Mouse (Mus musculus): ENCODE results near the gene Zc2hc1b. TPM values are rescaled to one million over a fixed set of nuclear protein-coding genes. Genes with fewer than 3 reads are reported as not detected.
"Not testable (repeated sequence)": the region's sequence is repeated elsewhere in the genome, so short reads cannot be mapped to it uniquely, and the experiment has no call there.

The Zc2hc1b gene
- polyA plus RNA-seq, 1 experiment from 2014 or later = not detected

DNA sequence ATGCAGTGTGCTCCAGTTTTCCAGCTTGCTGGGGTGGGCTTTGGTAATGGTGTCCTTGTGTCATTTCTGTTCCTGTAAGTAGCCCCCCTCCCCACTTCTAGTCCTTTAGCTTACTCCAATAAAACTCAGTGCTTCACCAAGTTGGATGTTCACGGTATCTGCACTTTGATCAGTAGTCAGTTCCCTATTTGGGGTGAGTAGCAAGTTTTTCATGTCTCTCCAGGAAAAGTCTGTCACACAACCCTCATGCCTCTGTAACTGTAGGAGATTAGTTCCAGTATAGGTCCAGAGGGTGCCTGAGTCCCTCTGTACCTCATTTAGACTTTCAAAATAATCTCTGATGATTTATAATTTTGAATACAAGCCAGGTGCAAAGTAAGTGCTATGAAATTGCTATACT, 21.4 kb upstream of the Zc2hc1b start:
- no peaks in the 10 kb centered on the region for H3K27me3 ChIP-seq (ENCODE audit: insufficient read depth, poor library complexity, severe bottlenecking)
- no peaks in the 10 kb centered on the region for H3K9me3 ChIP-seq
- no peak for DNase-seq (ENCODE audit: low spot score)
- 94% methylated on average over 1 of the region's 1 CpGs for WGBS
- no peak overlapping the region for H3K4me3 ChIP-seq
- H3K36me3 ChIP-seq = no peaks in the 10 kb centered on the region
- H3K27ac ChIP-seq = no peak overlapping the region
- no peaks in the 10 kb centered on the region for H3K4me1 ChIP-seq (replicated peaks)

DNA sequence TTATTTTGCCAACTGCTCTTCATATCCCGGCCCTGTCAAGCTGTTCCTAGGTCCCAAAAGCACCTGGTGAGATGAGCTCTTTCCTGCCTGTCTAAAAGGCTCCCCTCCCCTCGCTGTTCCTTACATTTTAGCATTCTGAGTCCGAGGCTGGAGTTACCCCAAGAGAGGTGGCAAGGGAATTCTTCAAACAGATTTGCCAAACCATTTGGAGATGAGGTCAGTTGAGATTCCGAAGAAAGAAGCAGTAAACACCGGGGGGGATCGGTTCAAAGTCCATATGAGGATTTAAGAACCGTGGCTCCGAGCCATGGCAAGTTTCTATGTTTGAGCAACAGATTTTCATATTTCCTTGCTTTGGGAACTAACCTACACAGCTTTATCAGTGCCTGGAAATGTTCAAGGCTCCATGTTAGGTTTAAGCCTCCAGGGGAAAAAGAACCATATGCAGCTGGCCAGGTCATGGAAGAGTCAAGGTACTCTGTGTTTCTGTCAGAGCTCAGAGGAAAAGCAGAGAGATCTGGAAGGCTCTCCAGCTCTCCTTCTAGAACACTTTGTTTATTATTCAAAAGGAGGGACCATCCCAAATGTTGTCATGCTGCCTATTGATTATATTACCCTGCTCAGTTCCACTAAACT, 19.2 kb upstream of the Zc2hc1b start:
- H3K4me1 ChIP-seq (replicated peaks) = peaks cover 7% of the 10 kb centered on the region
- DNase-seq (ENCODE audit: low spot score) = no peak
- no peaks in the 10 kb centered on the region for H3K36me3 ChIP-seq
- no peaks in the 10 kb centered on the region for H3K9me3 ChIP-seq
- H3K4me3 ChIP-seq = no peak overlapping the region
- no peaks in the 10 kb centered on the region for H3K27me3 ChIP-seq (ENCODE audit: insufficient read depth, poor library complexity, severe bottlenecking)
- H3K27ac ChIP-seq = no peak overlapping the region
- 73% methylated on average over 8 of the region's 8 CpGs for WGBS

DNA sequence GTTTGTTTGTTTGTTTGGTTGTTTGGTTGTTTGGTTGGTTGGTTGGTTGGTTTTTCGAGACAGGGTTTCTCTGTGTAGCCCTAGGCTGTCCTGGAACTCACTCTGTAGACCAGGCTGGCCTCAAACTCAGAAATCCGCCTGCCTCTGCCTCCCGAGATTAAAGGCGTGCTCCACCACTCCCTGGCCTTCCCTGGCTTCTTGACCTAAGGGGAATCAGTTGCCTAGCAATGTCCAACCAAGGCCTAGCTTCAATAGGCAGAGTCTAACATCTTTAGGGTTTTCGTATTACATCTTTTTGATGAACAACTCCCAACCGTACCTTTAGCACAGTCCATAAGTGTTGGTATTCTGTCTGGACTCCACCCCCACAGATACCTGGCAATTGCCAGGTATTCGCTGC, 15.7 kb upstream of the Zc2hc1b start:
- not testable (repeated sequence) for H3K27ac ChIP-seq; H3K4me1 ChIP-seq (replicated peaks); H3K9me3 ChIP-seq; H3K27me3 ChIP-seq (ENCODE audit: insufficient read depth, poor library complexity, severe bottlenecking); DNase-seq (ENCODE audit: low spot score)
- Histone ChIP-seq H3K4me3 (peak overlapping the region; percentile 88), H3K36me3 (peaks cover 30% of the 10 kb centered on the region)
- WGBS = 86% methylated on average over 7 of the region's 7 CpGs

DNA sequence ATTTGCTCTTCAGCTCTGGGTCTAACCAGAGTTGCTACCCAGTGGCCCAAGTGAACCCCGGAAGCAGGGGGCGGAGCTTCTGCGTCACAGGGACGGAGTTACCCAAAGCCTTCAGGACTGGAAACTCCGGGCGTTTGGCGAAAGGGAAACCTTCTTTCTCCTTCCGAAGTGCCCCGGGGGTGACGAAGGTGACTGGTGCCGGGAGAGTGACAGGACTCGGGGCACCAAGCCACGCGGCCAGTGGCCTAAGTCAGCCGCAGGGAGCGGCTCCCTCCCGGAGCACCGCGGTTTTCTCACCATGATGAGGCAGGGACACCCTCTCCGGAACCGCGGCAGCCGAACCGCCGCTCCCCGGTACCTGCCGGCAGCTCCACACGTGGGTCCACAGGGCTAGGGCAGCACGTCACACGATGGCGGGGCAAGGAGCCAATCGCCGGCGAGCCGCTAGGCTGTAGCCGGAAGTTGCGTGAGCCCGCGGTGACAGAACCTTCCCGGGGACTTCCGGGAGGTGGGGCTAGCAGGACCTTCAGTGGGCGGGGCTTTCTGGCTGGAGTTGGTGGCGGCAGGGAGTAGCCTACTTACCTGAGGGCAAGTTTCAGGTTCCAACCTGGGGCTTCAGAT, 15.0 kb upstream of the Zc2hc1b start, which contains the start of gene Ltv1:
Ltv1 (minus strand) TSS at position 438 of the 621 bp plus-strand sequence.
- peak within 1 kb of the TSS; percentile 88 for H3K4me3 ChIP-seq
- WGBS = under 1% methylated on average over 43 of the region's 43 CpGs
- DNase-seq (ENCODE audit: low spot score) = peak; percentile 94
- no peaks in the 10 kb centered on the region for H3K27me3 ChIP-seq (ENCODE audit: insufficient read depth, poor library complexity, severe bottlenecking)
- H3K27ac ChIP-seq = peak within 1 kb of the TSS; percentile 90
- peaks cover 9% of the 10 kb centered on the region for H3K4me1 ChIP-seq (replicated peaks)
- H3K9me3 ChIP-seq = no peaks in the 10 kb centered on the region
- peaks cover 34% of the 10 kb centered on the region for H3K36me3 ChIP-seq

DNA sequence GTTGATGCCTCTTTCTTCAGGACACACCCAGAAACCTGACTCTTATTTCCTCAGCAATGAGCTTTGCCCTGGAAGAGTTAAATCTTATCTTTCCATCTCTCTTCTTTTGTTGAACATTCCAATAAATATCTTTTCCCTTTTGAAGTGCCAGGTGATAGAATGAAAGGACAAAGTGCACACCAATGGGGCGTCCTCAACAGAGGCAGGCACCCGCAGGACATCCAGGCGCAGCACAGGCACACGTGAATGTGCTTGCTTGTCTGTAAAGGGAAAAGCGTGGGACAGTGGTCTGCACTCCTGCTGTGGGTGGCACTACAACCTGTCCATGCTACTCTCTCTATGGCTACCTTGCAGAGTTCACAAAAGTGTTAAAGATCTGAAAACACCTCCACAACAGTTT, 12.1 kb upstream of the Zc2hc1b start:
- WGBS = 92% methylated on average over 5 of the region's 5 CpGs
- H3K4me3 ChIP-seq = no peak overlapping the region
- no peak for DNase-seq (ENCODE audit: low spot score)
- H3K27me3 ChIP-seq (ENCODE audit: insufficient read depth, poor library complexity, severe bottlenecking) = no peaks in the 10 kb centered on the region
- H3K9me3 ChIP-seq = no peaks in the 10 kb centered on the region
- peaks cover 9% of the 10 kb centered on the region for H3K4me1 ChIP-seq (replicated peaks)
- H3K36me3 ChIP-seq = peaks cover 64% of the 10 kb centered on the region
- no peak overlapping the region for H3K27ac ChIP-seq

DNA sequence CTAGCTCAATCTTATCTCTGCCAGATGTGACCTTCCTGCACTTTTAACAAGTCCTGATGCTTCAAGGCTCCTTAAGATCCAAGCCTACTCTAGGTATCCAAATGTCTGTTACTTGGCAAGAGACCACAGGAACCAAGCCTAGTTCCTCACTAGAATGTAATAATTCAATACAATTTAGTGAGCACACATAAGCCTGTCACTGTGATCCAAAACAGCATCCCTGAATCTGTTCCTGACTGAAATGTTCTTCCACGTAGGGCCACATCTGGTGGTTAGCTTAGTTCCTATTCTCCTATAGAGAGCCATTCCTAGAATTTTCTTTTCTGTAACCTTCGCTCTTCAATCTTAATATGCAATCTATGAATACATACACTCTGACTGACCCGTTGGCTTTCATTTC, 8.9 kb upstream of the Zc2hc1b start:
- 91% methylated on average over 3 of the region's 3 CpGs for WGBS
- H3K27ac ChIP-seq = no peak overlapping the region
- no peaks in the 10 kb centered on the region for H3K4me1 ChIP-seq (replicated peaks)
- no peaks in the 10 kb centered on the region for H3K27me3 ChIP-seq (ENCODE audit: insufficient read depth, poor library complexity, severe bottlenecking)
- H3K9me3 ChIP-seq = no peaks in the 10 kb centered on the region
- peaks cover 93% of the 10 kb centered on the region for H3K36me3 ChIP-seq
- H3K4me3 ChIP-seq = no peak overlapping the region
- DNase-seq (ENCODE audit: low spot score) = no peak

DNA sequence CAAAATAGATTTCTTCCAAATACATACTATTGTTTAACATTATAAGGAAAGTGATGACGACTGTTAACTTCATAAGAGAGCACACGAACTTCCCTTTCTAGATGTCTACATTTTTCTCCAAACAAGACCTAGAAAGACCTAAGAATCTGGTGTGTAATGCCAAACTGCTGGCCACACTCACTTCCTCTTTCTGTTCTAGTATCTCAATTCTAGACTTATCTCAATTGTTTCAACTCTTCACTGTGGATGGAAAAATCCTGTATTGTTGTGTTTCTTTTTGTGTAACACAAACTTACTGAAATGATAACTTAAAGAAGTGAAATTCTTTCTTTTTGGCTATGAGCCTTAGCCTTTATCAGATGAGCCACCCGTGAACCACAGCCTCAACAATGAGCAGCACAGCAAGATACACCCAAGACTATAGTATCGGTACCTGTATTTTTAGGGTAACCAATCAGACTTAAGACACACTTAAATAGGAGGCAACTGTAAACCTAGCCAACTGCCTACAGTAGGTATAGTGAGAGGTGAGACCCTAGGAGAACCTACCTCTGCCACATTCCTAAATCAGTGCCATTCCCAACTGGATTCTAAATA, 6.4 kb upstream of the Zc2hc1b start:
- Histone ChIP-seq H3K36me3 (peaks cover 96% of the 10 kb centered on the region), H3K9me3 (no peaks in the 10 kb centered on the region), H3K27ac (no peak overlapping the region), H3K4me1 (replicated peaks) (no peaks in the 10 kb centered on the region), H3K4me3 (no peak overlapping the region), H3K27me3 (ENCODE audit: insufficient read depth, poor library complexity, severe bottlenecking) (no peaks in the 10 kb centered on the region)
- WGBS = 94% methylated on average over 4 of the region's 4 CpGs
- DNase-seq (ENCODE audit: low spot score) = no peak

DNA sequence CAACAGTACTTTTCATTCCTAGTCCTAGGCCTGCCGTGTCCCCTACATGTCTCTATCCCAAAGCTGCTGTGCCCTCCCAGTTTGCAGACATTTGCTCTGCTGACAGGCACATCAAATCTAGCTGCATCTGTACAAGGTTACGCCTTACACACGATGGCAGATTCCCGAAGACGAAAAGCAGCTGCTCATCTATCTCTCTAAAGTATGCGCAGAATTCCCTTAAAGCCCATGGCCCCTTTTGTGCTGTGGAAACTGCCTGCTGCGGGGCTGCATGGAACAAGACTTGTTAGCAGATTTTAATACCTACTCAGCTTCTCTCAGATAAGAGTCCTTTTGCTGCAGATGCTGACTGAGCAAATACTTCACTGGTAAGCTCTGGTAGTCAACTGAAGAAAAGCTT, 2.4 kb upstream of the Zc2hc1b start:
- 91% methylated on average over 7 of the region's 7 CpGs for WGBS
- H3K4me1 ChIP-seq (replicated peaks) = no peaks in the 10 kb centered on the region
- peaks cover 95% of the 10 kb centered on the region for H3K36me3 ChIP-seq
- no peak for DNase-seq (ENCODE audit: low spot score)
- no peak overlapping the region for H3K27ac ChIP-seq
- H3K27me3 ChIP-seq (ENCODE audit: insufficient read depth, poor library complexity, severe bottlenecking) = no peaks in the 10 kb centered on the region
- no peaks in the 10 kb centered on the region for H3K9me3 ChIP-seq
- no peak overlapping the region for H3K4me3 ChIP-seq

DNA sequence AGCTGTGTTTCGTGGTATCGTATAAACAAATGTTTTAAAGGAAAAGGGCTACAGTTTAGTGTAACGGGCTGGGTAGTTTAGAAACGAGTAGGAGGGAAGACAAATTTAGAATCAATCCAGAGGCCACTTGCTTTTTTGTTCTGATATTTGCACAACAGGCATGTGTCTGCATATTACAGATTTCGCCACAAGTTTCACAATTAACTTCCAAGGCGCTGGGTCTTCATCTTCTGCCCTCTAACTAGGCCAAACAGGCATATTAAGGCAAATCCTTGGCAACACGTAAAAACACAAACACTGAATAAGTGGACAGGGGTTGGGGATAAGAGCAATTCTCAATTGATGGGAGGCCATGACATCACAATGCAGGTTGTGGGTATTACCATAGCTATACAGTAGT, 2.0 kb downstream of the Zc2hc1b start:
- no peaks in the 10 kb centered on the region for H3K9me3 ChIP-seq
- 94% methylated on average over 7 of the region's 7 CpGs for WGBS
- H3K27ac ChIP-seq = no peak overlapping the region
- peaks cover 54% of the 10 kb centered on the region for H3K36me3 ChIP-seq
- H3K4me1 ChIP-seq (replicated peaks) = peaks cover 13% of the 10 kb centered on the region
- no peaks in the 10 kb centered on the region for H3K27me3 ChIP-seq (ENCODE audit: insufficient read depth, poor library complexity, severe bottlenecking)
- no peak overlapping the region for H3K4me3 ChIP-seq
- DNase-seq (ENCODE audit: low spot score) = no peak

DNA sequence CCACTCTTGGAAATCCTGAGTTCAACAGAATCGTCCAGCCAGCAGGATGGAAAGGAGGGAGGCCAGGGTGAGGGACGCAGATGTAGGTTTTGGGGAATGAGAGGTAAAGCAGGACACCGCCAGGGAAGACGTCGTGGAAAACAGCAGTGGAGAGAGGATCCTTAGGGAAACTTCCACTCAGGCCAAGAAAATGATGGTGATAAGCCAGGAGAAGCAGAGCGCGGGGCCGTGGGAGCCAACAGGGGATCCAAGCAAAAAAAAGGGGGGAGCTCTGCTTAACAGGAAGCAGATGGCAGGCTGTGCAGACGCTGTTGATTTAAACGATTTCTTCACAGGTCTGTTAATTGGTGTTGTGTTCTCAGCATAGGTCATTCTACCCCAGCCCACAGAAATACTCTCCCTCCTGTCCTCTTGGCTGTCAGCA, 5.0 kb downstream of the Zc2hc1b start:
- no peak overlapping the region for H3K4me3 ChIP-seq
- H3K4me1 ChIP-seq (replicated peaks) = peaks cover 17% of the 10 kb centered on the region
- no peaks in the 10 kb centered on the region for H3K9me3 ChIP-seq
- DNase-seq (ENCODE audit: low spot score) = no peak
- H3K27ac ChIP-seq = peak overlapping the region; percentile 59
- peaks cover 24% of the 10 kb centered on the region for H3K36me3 ChIP-seq
- 68% methylated on average over 10 of the region's 10 CpGs for WGBS
- H3K27me3 ChIP-seq (ENCODE audit: insufficient read depth, poor library complexity, severe bottlenecking) = no peaks in the 10 kb centered on the region

DNA sequence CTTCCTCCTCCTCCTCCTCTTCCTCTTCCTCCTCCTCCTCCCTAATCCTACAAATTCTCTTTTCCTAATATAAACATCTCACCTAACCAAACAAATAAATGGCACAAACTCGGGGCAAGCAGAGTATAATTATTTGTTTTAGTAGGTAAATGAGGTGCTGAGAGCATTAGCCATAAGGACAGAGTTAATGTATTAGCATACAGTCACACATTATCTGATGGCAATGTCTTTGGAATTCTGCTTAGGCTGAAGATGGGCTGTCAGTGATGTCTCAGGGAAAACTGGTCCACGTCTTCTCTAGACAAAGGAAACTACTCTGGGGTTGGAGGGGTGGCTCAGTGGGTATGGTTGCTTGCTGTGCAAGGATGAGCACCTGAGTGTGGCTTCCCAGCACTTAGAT, 6.4 kb downstream of the Zc2hc1b start:
- Histone ChIP-seq H3K36me3 (peaks cover 10% of the 10 kb centered on the region), H3K9me3 (no peaks in the 10 kb centered on the region), H3K4me1 (replicated peaks) (peaks cover 17% of the 10 kb centered on the region), H3K27ac (peak overlapping the region; percentile 6; the same call in 1 of the 2 replicates), H3K4me3 (no peak overlapping the region), H3K27me3 (ENCODE audit: insufficient read depth, poor library complexity, severe bottlenecking) (no peaks in the 10 kb centered on the region)
- no peak for DNase-seq (ENCODE audit: low spot score)
- WGBS = 64% methylated on average over 2 of the region's 2 CpGs

DNA sequence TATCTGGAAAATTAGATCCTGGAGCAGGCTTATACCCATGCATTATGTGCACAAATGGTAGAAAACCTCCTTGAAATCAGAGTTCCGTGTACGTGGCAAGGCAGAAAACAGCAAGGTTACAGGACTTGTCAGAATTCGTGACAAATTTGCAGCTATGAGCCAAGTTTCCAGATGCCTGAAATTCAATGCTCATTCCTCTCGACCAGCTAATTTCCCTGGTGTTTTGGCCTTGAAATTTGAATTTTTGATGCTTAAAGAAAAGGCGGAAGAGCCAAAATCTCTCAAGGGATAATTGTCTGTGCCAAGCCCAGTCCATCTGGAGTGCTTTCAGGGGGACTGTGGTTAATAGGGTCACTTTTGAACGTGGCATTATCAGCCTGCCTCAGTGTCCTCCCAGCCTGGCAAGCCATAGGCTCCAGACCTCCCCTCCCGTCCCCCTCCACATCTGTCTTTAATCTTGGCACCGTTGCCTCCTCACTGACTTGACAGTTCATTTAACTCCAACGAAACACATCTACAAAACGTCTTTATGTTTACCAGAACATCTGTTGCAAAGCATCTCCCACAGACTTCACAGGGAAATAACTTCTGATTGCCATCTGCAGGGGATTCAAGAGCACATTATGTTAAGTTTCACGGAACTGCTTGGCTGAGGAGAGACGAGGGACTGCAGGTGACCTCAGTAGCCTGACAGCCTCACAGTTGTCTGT, 6.9 kb downstream of the Zc2hc1b start:
- no peaks in the 10 kb centered on the region for H3K27me3 ChIP-seq (ENCODE audit: insufficient read depth, poor library complexity, severe bottlenecking)
- H3K36me3 ChIP-seq = peaks cover 4% of the 10 kb centered on the region
- H3K4me1 ChIP-seq (replicated peaks) = peaks cover 17% of the 10 kb centered on the region
- H3K9me3 ChIP-seq = no peaks in the 10 kb centered on the region
- H3K27ac ChIP-seq = peak overlapping the region; percentile 6; the same call in 1 of the 2 replicates
- WGBS = 55% methylated on average over 12 of the region's 12 CpGs
- no peak overlapping the region for H3K4me3 ChIP-seq
- peak; percentile 28 for DNase-seq (ENCODE audit: low spot score)

DNA sequence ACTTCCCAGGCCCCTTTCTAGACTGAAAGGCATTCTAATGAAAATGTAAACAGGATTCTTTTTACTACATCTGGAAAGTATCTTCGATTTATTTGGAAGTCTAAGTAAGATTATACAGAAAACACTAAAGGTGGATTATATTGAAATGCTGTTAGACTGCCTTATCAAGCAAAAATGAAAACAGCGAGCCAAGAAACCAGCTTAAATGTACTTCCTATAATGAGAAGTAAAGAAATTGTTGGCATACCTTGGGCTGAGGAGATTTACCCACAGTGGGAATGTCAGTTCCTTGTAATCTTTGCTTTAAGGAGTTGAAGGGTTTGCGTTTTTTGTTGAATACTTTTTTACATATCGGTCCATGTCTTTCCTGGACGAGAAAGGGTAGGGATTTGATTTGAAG, 9.4 kb downstream of the Zc2hc1b start:
- Histone ChIP-seq H3K36me3 (no peaks in the 10 kb centered on the region), H3K4me3 (no peak overlapping the region), H3K4me1 (replicated peaks) (peaks cover 17% of the 10 kb centered on the region), H3K27me3 (ENCODE audit: insufficient read depth, poor library complexity, severe bottlenecking) (no peaks in the 10 kb centered on the region), H3K9me3 (0 out of 2 replicates have a peak, but pooled peaks cover 4% of the 10 kb centered on the region), H3K27ac (no peak overlapping the region)
- WGBS = 89% methylated on average over 5 of the region's 5 CpGs
- no peak for DNase-seq (ENCODE audit: low spot score)
